Mouse (Mus musculus) CH12.LX (cell line): ENCODE results near the gene Ern1. TPM values are rescaled to one million over a fixed set of nuclear protein-coding genes. Genes with fewer than 3 reads are reported as not detected.

ENCODE experiments used
- DNase-seq: peaks from one replicate; pipeline ENCODE4 v3.0.0-alpha.2; 2013; ENCODE audit errors: extremely low read depth
- H3K27ac ChIP-seq: 2 replicates; pipeline ENCODE4 v1.5.1; 2012; ENCODE audit warnings: low read depth, mild to moderate bottlenecking, control low read depth, moderate library complexity; ENCODE audit not compliant: insufficient read depth
- H3K27me3 ChIP-seq: replicated peaks from 2 replicates; pipeline ENCODE3; 2012; ENCODE audit warnings: inconsistent platforms
- H3K36me3 ChIP-seq, 2 experiments: replicated peaks in 1 of 2; 2 replicates each; pipeline versions ENCODE3 to v1.6.1; 2012; ENCODE audit warnings: inconsistent platforms in 1 of 2, low read length in 1 of 2, mild to moderate bottlenecking in 1 of 2, mixed read lengths in 1 of 2, moderate library complexity in 1 of 2; ENCODE audit not compliant: control insufficient read depth in 1 of 2, insufficient read depth in 1 of 2
- H3K4me1 ChIP-seq, 2 experiments: 2 replicates each; pipeline ENCODE4 v1.6.1; 2012; ENCODE audit warnings: inconsistent platforms in 1 of 2, moderate library complexity in 1 of 2; ENCODE audit not compliant: insufficient read depth in 2 of 2, control insufficient read depth in 1 of 2
- H3K4me2 ChIP-seq: 2 replicates; pipeline ENCODE4 v1.6.1; 2012; ENCODE audit warnings: low read depth, mild to moderate bottlenecking, control low read depth; ENCODE audit not compliant: poor library complexity, insufficient read depth, severe bottlenecking
- H3K4me3 ChIP-seq, 3 experiments: fragments of 150-350 bp in 1 of 3; sonication (generic) in 1 of 3; replicated peaks in 1 of 3; 2 replicates each; pipeline versions ENCODE3 to v1.5.1; 2011 to 2012; ENCODE audit warnings: low read depth in 2 of 3, low read length in 2 of 3, mild to moderate bottlenecking in 2 of 3, moderate library complexity in 2 of 3, control low read depth in 1 of 3, improper control_type of control experiment in 1 of 3, inconsistent platforms in 1 of 3, mixed read lengths in 1 of 3; ENCODE audit not compliant: poor library complexity in 1 of 3
- H3K79me2 ChIP-seq: replicated peaks from 2 replicates; pipeline ENCODE4 v1.6.1; 2012; ENCODE audit warnings: mild to moderate bottlenecking, moderate library complexity; ENCODE audit not compliant: control insufficient read depth, poor library complexity, insufficient read depth, severe bottlenecking; ENCODE audit errors: extremely low read depth
- H3K9ac ChIP-seq: 2 replicates; pipeline ENCODE4 v1.6.1; 2012; ENCODE audit warnings: low read depth, mild to moderate bottlenecking, control low read depth, moderate library complexity; ENCODE audit not compliant: insufficient read depth
- H3K9me3 ChIP-seq: replicated peaks from 2 replicates; pipeline ENCODE3; 2012; ENCODE audit warnings: low read length, inconsistent platforms, mixed read lengths
- BHLHE40 ChIP-seq: IDR thresholded peaks from 2 replicates; pipeline ENCODE4 v1.6.1; 2011; ENCODE audit warnings: mild to moderate bottlenecking, low read depth, low read length, improper control_type of control experiment
- ELF1 ChIP-seq: IDR thresholded peaks from 2 replicates; pipeline ENCODE4 v1.6.1; 2014; ENCODE audit warnings: low read depth, mild to moderate bottlenecking, inconsistent platforms, low read length, improper control_type of control experiment
- EP300 ChIP-seq: IDR thresholded peaks from 2 replicates; pipeline ENCODE4 v1.6.1; 2011; ENCODE audit warnings: low read length, improper control_type of control experiment
- ETS1 ChIP-seq: conservative IDR thresholded peaks from 2 replicates; pipeline ENCODE4 v1.6.1; 2012; ENCODE audit warnings: low read depth, mild to moderate bottlenecking, inconsistent platforms, low read length, improper control_type of control experiment, moderate library complexity
- HCFC1 ChIP-seq: IDR thresholded peaks from 2 replicates; pipeline ENCODE4 v1.6.1; 2012; ENCODE audit warnings: low read depth, mild to moderate bottlenecking, inconsistent platforms, low read length, improper control_type of control experiment
- IRF4 ChIP-seq: IDR thresholded peaks from 2 replicates; pipeline ENCODE4 v1.6.1; 2014; ENCODE audit warnings: low read depth, mild to moderate bottlenecking, inconsistent platforms, low read length, improper control_type of control experiment
- JUN ChIP-seq: IDR thresholded peaks from 2 replicates; pipeline ENCODE4 v1.6.1; 2011; ENCODE audit warnings: low read depth, mild to moderate bottlenecking, low read length, improper control_type of control experiment, moderate library complexity; ENCODE audit not compliant: insufficient read depth
- MAFK ChIP-seq: IDR thresholded peaks from 2 replicates; pipeline ENCODE4 v1.6.1; 2011; ENCODE audit warnings: low read length, improper control_type of control experiment; ENCODE audit not compliant: insufficient replicate concordance
- MEF2A ChIP-seq: IDR thresholded peaks from 2 replicates; pipeline ENCODE4 v1.6.1; 2014; ENCODE audit warnings: low read depth, mild to moderate bottlenecking, inconsistent platforms, low read length, improper control_type of control experiment, borderline replicate concordance
- MXI1 ChIP-seq: IDR thresholded peaks from 2 replicates; pipeline ENCODE4 v1.6.1; 2011; ENCODE audit warnings: mild to moderate bottlenecking, low read depth, low read length, improper control_type of control experiment
- MYC ChIP-seq: IDR thresholded peaks from 2 replicates; pipeline ENCODE4 v1.6.1; 2011; ENCODE audit warnings: low read depth, mild to moderate bottlenecking, improper control_type of control experiment, low read length
- POLR2AphosphoS2 ChIP-seq: IDR thresholded peaks from 2 replicates; pipeline ENCODE4 v1.6.1; 2011; ENCODE audit warnings: low read depth, low read length, improper control_type of control experiment
- RAD21 ChIP-seq: IDR thresholded peaks from 2 replicates; pipeline ENCODE4 v1.6.1; 2011; ENCODE audit warnings: low read depth, mild to moderate bottlenecking, low read length, improper control_type of control experiment, moderate library complexity
- RCOR1 ChIP-seq: conservative IDR thresholded peaks from 2 replicates; pipeline ENCODE4 v1.6.1; 2012; ENCODE audit warnings: low read depth, mild to moderate bottlenecking, inconsistent platforms, low read length, improper control_type of control experiment
- TCF12 ChIP-seq: IDR thresholded peaks from 2 replicates; pipeline ENCODE4 v1.6.1; 2014; ENCODE audit warnings: low read depth, mild to moderate bottlenecking, inconsistent platforms, low read length, improper control_type of control experiment
- UBTF ChIP-seq: IDR thresholded peaks from 2 replicates; pipeline ENCODE4 v1.6.1; 2012; ENCODE audit warnings: low read depth, mild to moderate bottlenecking, inconsistent platforms, low read length, improper control_type of control experiment, moderate library complexity
- USF1 ChIP-seq: IDR thresholded peaks from 2 replicates; pipeline ENCODE4 v1.6.1; 2014; ENCODE audit warnings: low read depth, mild to moderate bottlenecking, inconsistent platforms, low read length, improper control_type of control experiment
- USF2 ChIP-seq: conservative IDR thresholded peaks from 2 replicates; pipeline ENCODE4 v1.6.1; 2011; ENCODE audit warnings: low read depth, low read length, improper control_type of control experiment
- ZKSCAN1 ChIP-seq: IDR thresholded peaks from 2 replicates; pipeline ENCODE4 v1.6.1; 2012; ENCODE audit warnings: low read depth, inconsistent platforms, low read length, improper control_type of control experiment, borderline replicate concordance
- ZMIZ1 ChIP-seq: IDR thresholded peaks from 2 replicates; pipeline ENCODE4 v1.6.1; 2012; ENCODE audit warnings: low read depth, mild to moderate bottlenecking, inconsistent platforms, low read length, improper control_type of control experiment
- dilution Hi-C: fragments of 300-500 bp; cut with MboI; formaldehyde crosslinking; loops from 2 replicates; pipeline ENCODE4 v1.14.3; 2020; ENCODE audit warnings: low sequenced_read_pairs; ENCODE audit not compliant: extremely low pct_unique_long_range_greater_than_20kb, extremely low pct_ligation_motif_present
- in situ Hi-C: fragments of 300-500 bp; cut with MboI; formaldehyde crosslinking; loops from 3 replicates; pipeline ENCODE4 v1.14.3; 2019; ENCODE audit warnings: low sequenced_read_pairs, low pct_ligation_motif_present, low pct_unique_long_range_greater_than_20kb, mixed read lengths
- polyA plus RNA-seq: library from polyadenylated mRNA; unstranded; fragments of >175 nt; gene quantifications from 2 replicates; pipeline ENCODE4 v1.2.1, GENCODE M21; 2012; ENCODE audit warnings: low read depth; ENCODE audit not compliant: insufficient read length
- total RNA-seq, 2 experiments: library from RNA; depleted of rRNA; stranded (reverse); fragments of 300-350 nt in 1 of 2; fragments of >200 nt in 1 of 2; gene quantifications; 2 replicates each; pipeline ENCODE4 v1.2.3; 2012 to 2014

The Ern1 gene
- total and polyA plus RNA-seq, 3 experiments: 3.0 to 21.7 (median 7.7) TPM

GRCm38 (mm10) chr11:106430392-106430791 is 57.3 kb downstream of the Ern1 start:
- peak overlapping the region; percentile 71 for H3K27ac ChIP-seq
- TF ChIP-seq IRF4 (0 out of 2 replicates have a peak, but pooled peaks have one; percentile 65), TCF12 (peak; percentile 80), BHLHE40 (0 out of 2 replicates have a peak, but pooled peaks have one; percentile 28), RAD21 (no peak), MXI1 (peak; percentile 46; the same call in 1 of the 2 replicates), RCOR1 (no peak), POLR2AphosphoS2 (no peak), USF2 (no peak), USF1 (no peak), ELF1 (peak; percentile 70), UBTF (no peak), MEF2A (peak; percentile 82), ETS1 (peak; percentile 56), JUN (no peak), EP300 (peak; percentile 59; the same call in 1 of the 2 replicates)
- dilution Hi-C loops: no loop called here

GRCm38 (mm10) chr11:106429689-106430088 is 58.0 kb downstream of the Ern1 start:
- no peak for DNase-seq
- no peak for TF ChIP-seq MAFK
- TF ChIP-seq ETS1: peak; percentile 44; the same call in 1 of the 2 replicates
- TF ChIP-seq MEF2A: peak; percentile 84; the same call in 1 of the 2 replicates
- TF ChIP-seq RAD21: no peak
- no peak for TF ChIP-seq HCFC1
- TF ChIP-seq IRF4: peak; percentile 14; the same call in 1 of the 2 replicates
- no peak for TF ChIP-seq BHLHE40
- no peak for TF ChIP-seq ZKSCAN1
- TF ChIP-seq ZMIZ1: no peak
- TF ChIP-seq MYC: no peak
- no peak for TF ChIP-seq TCF12
- Histone ChIP-seq H3K27me3 (no peaks in the 10 kb centered on the region), H3K9ac (peak overlapping the region; percentile 30), H3K4me3 (no peak overlapping the region), H3K79me2 (peaks cover 6% of the 10 kb centered on the region; the same call in 1 of the 2 replicates), H3K9me3 (no peaks in the 10 kb centered on the region), H3K4me2 (peak overlapping the region; percentile 58; the same call in 1 of the 2 replicates), H3K27ac (peak overlapping the region; percentile 71), H3K36me3 (peaks cover 64 to 72% of the 10 kb centered on the region in 2 experiments), H3K4me1 (peaks cover 22 to 43% of the 10 kb centered on the region in 2 experiments)
- dilution Hi-C loops: no loop called here
- in situ Hi-C loops: no loop called here

More at GRCm38 (mm10) chr11:106430392-106430791, 57.3 kb downstream of the Ern1 start:
- peaks cover 62 to 70% of the 10 kb centered on the region in 2 experiments for H3K36me3 ChIP-seq
- no peak overlapping the region for H3K4me3 ChIP-seq
- in situ Hi-C loops: no loop called here
- peak overlapping the region; percentile 58 for H3K4me2 ChIP-seq
- DNase-seq: peak; percentile 34
- no peaks in the 10 kb centered on the region for H3K9me3 ChIP-seq
- H3K79me2 ChIP-seq: peaks cover 6% of the 10 kb centered on the region; the same call in 1 of the 2 replicates
- H3K27me3 ChIP-seq: no peaks in the 10 kb centered on the region
- peaks cover 22 to 43% of the 10 kb centered on the region in 2 experiments for H3K4me1 ChIP-seq
- H3K9ac ChIP-seq: peak overlapping the region; percentile 22; the same call in 1 of the 2 replicates
